Mouse (Mus musculus) stomach, postnatal 0 days (tissue): ENCODE measurements around the gene Rpl35a. TPM values are rescaled to one million over a fixed set of nuclear protein-coding genes. Genes with fewer than 3 reads are reported as not detected.

Source experiments
- ATAC-seq: fragments of 200-750 bp; cut with Nextera tagmentation; 2 replicates; pipeline ENCODE4 v1.8.0; 2017; ENCODE audit not compliant: low FRiP score, low TSS enrichment
- DNase-seq: peaks from one replicate; pipeline ENCODE4 v3.0.0-alpha.2; 2016; ENCODE audit warnings: low spot score
- H3K27ac ChIP-seq: fragments of 300-500 bp; sonication (generic); replicated peaks from 2 replicates; pipeline ENCODE4 v1.5.1; 2014; ENCODE audit warnings: mild to moderate bottlenecking, control low read depth
- H3K27me3 ChIP-seq: fragments of 300-500 bp; sonication (generic); 2 replicates; pipeline ENCODE4 v1.6.1; 2014; ENCODE audit warnings: low read length; ENCODE audit not compliant: control insufficient read depth, insufficient read depth
- H3K36me3 ChIP-seq: fragments of 300-500 bp; sonication (generic); 2 replicates; pipeline ENCODE4 v1.6.1; 2014; ENCODE audit warnings: low read length, mixed read lengths; ENCODE audit not compliant: control insufficient read depth, insufficient read depth
- H3K4me1 ChIP-seq: fragments of 300-500 bp; sonication (generic); replicated peaks from 2 replicates; pipeline ENCODE4 v1.6.1; 2014; ENCODE audit warnings: antibody characterized with exemption; ENCODE audit not compliant: control insufficient read depth, insufficient read depth
- H3K4me2 ChIP-seq: fragments of 300-500 bp; sonication (generic); replicated peaks from 2 replicates; pipeline ENCODE4 v1.6.1; 2014; ENCODE audit warnings: low read depth, mild to moderate bottlenecking, control low read depth, moderate library complexity
- H3K4me3 ChIP-seq: fragments of 300-500 bp; sonication (generic); 2 replicates; pipeline ENCODE4 v1.5.1; 2014; ENCODE audit warnings: low read depth, low read length, control low read depth
- H3K9ac ChIP-seq: fragments of 300-500 bp; sonication (generic); 2 replicates; pipeline ENCODE4 v1.6.1; 2014; ENCODE audit warnings: mild to moderate bottlenecking, low read length, control low read depth, mixed read lengths
- H3K9me3 ChIP-seq: fragments of 300-500 bp; sonication (generic); 2 replicates; pipeline ENCODE4 v1.6.1; 2016; ENCODE audit warnings: low read length; ENCODE audit not compliant: control insufficient read depth
- CTCF ChIP-seq: IDR thresholded peaks from 2 replicates; pipeline ENCODE4 v1.5.1; 2016; ENCODE audit warnings: antibody characterized with exemption, low read depth, mild to moderate bottlenecking, moderate library complexity
- EP300 ChIP-seq: optimal IDR thresholded peaks from 2 replicates; pipeline ENCODE3; 2016; ENCODE audit warnings: antibody characterized with exemption
- WGBS: fragments of 180-500 bp; shearing (Covaris S2); extraction: QIAGEN DNeasy Blood & Tissue Kit; methylation state at CpG from one replicate; pipeline ENCODE4 v1.1.7; 2014; 5-methylcytosine and 5-hydroxymethylcytosine counted together
- polyA plus RNA-seq: library from polyadenylated mRNA; unstranded; fragments of >200 nt; fragmentation: Nextera tagmentation; extraction: Ambion mirVana; gene quantifications from 2 replicates; pipeline ENCODE4 v1.2.1, GENCODE M21; 2015

Gene Rpl35a
- polyA plus RNA-seq, 1 experiment from 2014 or later, result 827 TPM

DNA sequence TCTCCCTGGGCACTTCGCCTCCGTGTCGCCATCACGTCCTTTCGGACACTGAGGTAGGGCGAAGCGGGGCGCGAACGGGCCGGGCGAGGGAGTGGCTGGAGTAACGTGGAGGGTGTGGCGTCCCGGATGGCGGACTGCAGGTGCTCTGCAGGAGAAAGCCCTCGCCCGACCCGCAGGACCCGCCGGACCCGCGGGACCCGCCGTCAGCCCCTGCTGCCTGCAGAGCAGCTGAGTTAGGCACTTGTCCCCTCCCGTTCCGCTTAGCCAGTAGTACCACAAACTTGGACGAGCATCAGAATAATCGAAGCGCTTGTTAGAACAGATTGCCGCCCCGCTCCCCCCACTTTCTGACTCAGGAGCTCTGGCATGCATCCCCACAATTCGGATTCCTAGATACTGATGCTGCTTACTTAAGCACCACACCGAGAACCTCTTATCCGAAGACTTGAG lies 6.5 kb downstream of the Rpl35a start:
- WGBS, result under 1% methylated on average over 32 of the region's 35 CpGs
- peaks cover 8% of the 10 kb centered on the region for H3K4me1 ChIP-seq
- peak overlapping the region; percentile 69 for H3K9ac ChIP-seq
- H3K27me3 ChIP-seq, result no peaks in the 10 kb centered on the region
- H3K4me2 ChIP-seq, result peak overlapping the region; percentile 82
- TF ChIP-seq CTCF, result no peak
- TF ChIP-seq EP300, result no peak
- no peak for DNase-seq
- H3K27ac ChIP-seq, result peak overlapping the region; percentile 75
- H3K36me3 ChIP-seq, result 0 out of 2 replicates have a peak, but pooled peaks cover 10% of the 10 kb centered on the region
- ATAC-seq, result peak; percentile 77
- H3K9me3 ChIP-seq, result no peaks in the 10 kb centered on the region
- peak overlapping the region; percentile 80 for H3K4me3 ChIP-seq

DNA sequence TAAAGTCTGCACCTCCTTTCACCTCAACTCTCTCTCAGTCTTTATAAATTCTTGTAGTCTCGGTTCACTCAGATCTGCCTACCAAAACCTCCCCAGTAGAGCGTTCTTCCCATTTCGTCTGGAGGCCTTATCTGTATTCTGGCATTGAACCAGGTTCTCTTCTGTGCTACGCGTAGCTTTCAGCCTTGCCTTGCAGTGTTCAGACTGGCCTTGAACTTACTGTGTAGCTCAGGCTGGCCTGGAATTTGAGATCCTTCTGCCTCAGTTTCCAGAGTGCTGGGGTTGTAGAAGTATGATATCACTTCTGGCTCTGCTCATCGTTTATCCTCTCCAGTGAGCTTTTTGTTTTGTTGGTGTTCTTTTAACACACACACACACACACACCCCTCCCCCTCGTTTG lies 7.0 kb downstream of the Rpl35a start:
- no peak for ATAC-seq
- peak overlapping the region; percentile 80 for H3K4me3 ChIP-seq
- peak overlapping the region; percentile 75; the same call in 1 of the 2 replicates for H3K27ac ChIP-seq
- H3K27me3 ChIP-seq, result no peaks in the 10 kb centered on the region
- 0 out of 2 replicates have a peak, but pooled peaks cover 5% of the 10 kb centered on the region for H3K4me1 ChIP-seq
- H3K36me3 ChIP-seq, result 0 out of 2 replicates have a peak, but pooled peaks cover 8% of the 10 kb centered on the region
- no peaks in the 10 kb centered on the region for H3K9me3 ChIP-seq
- TF ChIP-seq EP300 (no peak), CTCF (no peak)
- 19% methylated on average over 7 of the region's 7 CpGs for WGBS
- peak overlapping the region; percentile 69; the same call in 1 of the 2 replicates for H3K9ac ChIP-seq
- H3K4me2 ChIP-seq, result peak overlapping the region; percentile 82
- DNase-seq, result no peak

DNA sequence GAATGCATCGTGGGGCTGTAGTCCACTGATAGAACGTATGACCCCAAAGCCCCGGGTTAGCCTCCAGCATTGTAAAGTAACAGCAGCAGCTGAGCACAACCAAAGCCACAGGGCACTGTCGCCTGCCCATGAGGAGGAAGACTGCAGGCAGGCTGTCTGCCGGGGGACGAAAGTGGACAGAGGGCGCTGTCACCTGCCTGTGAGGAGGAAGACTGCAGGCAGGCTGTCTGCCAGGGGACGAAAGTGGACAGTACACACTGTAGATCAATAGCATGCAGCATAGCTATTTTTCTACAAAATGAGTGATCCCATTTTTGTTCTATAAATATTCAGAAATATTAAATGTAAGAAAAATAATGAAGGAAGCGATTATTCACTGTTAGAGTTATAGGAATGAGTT lies 8.4 kb downstream of the Rpl35a start:
- Histone ChIP-seq H3K36me3 (no peaks in the 10 kb centered on the region), H3K4me2 (no peak overlapping the region), H3K9me3 (no peaks in the 10 kb centered on the region), H3K4me1 (0 out of 2 replicates have a peak, but pooled peaks cover 5% of the 10 kb centered on the region), H3K27ac (no peak overlapping the region), H3K4me3 (no peak overlapping the region), H3K27me3 (no peaks in the 10 kb centered on the region), H3K9ac (no peak overlapping the region)
- 80% methylated on average over 9 of the region's 9 CpGs for WGBS
- no peak for TF ChIP-seq EP300
- TF ChIP-seq CTCF, result peak; percentile 29; the same call in 1 of the 2 replicates
- DNase-seq, result no peak
- ATAC-seq, result no peak

DNA sequence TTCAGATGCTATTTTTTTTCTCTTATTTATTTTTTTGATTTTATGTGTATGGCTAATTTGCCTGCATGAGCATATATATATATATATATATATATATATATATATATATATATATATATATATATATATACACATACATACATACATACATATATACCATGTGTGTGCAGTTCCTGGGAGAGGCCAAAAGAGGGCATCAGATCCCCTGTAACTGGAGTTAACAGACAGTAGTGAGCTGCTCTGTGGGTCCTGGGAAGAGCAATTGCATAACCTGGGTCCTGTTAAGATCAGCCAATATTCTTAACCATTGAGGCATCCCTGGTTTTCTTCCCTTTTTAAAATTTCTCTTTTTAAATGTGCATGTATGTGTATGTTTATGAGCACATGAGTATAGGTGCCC lies 14.7 kb downstream of the Rpl35a start:
- no peak overlapping the region for H3K4me2 ChIP-seq
- no peak overlapping the region for H3K4me3 ChIP-seq
- TF ChIP-seq CTCF (peak; percentile 17; the same call in 1 of the 2 replicates), EP300 (no peak)
- no peak overlapping the region for H3K27ac ChIP-seq
- no peak overlapping the region for H3K9ac ChIP-seq
- H3K4me1 ChIP-seq, result no peaks in the 10 kb centered on the region
- ATAC-seq (no peak), DNase-seq (no peak)
- no peaks in the 10 kb centered on the region for H3K36me3 ChIP-seq
- H3K9me3 ChIP-seq, result no peaks in the 10 kb centered on the region
- no peaks in the 10 kb centered on the region for H3K27me3 ChIP-seq

DNA sequence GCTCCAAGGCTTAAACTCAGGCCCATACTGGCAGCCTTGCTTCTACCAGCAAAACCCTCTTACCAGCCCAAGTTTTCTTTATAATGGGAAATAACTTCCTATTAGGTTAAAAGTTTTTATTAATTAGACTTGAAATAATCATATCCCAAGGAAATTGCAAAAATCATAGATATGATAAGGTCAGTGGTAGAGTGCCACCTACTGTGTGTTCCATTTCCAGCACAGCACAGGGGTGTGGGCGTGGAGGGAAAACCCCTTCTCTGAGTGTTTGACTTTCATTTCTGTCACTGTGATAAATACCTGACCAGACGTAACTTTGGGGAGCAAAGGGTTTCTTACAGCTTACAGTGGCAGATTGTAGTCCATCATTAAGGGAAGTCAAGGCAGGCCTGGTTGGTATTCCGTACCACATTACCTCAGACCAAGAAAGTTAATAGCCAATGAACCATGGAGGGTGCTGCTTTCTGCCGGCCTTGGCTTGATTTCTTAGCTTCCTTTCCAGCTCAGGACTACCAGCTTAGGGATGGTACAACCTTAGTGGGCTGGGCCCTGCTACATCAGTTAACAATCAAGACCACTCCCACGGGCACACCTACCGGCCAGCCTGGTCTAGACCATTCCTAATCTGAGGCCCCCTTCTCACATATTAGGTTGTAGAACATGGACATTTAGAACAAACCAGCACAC lies 16.8 kb downstream of the Rpl35a start:
- no peak for ATAC-seq
- Histone ChIP-seq H3K9me3 (no peaks in the 10 kb centered on the region), H3K27ac (no peak overlapping the region), H3K4me3 (no peak overlapping the region), H3K4me1 (no peaks in the 10 kb centered on the region), H3K4me2 (no peak overlapping the region), H3K27me3 (no peaks in the 10 kb centered on the region), H3K9ac (no peak overlapping the region), H3K36me3 (no peaks in the 10 kb centered on the region)
- 79% methylated on average over 6 of the region's 6 CpGs for WGBS
- DNase-seq, result no peak
- TF ChIP-seq CTCF (no peak; the same call in 1 of the 2 replicates), EP300 (no peak)

DNA sequence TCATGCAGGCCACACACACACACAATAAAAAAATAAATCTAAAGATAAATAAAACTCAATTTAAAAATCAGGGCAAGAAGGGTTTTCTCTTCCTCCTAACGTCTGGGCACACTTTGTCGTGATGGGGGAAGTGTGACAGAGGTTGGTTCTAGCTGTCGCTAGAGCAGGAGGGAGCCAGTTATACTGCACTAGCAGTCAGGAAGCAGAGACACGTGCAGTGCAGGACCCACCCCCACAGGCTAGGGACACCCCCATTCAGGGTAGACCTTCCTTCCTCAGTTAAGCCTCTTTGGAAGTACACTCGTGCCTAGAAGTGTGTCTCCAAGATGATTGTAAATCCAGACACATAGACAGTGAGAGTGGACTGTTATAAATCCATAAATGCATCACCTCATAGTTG lies 18.7 kb downstream of the Rpl35a start:
- H3K27me3 ChIP-seq, result no peaks in the 10 kb centered on the region
- no peak overlapping the region for H3K27ac ChIP-seq
- ATAC-seq (no peak), DNase-seq (no peak)
- no peaks in the 10 kb centered on the region for H3K36me3 ChIP-seq
- no peaks in the 10 kb centered on the region for H3K4me1 ChIP-seq
- no peak overlapping the region for H3K4me3 ChIP-seq
- H3K4me2 ChIP-seq, result no peak overlapping the region
- no peak overlapping the region for H3K9ac ChIP-seq
- H3K9me3 ChIP-seq, result no peaks in the 10 kb centered on the region
- 77% methylated on average over 5 of the region's 5 CpGs for WGBS
- TF ChIP-seq CTCF (no peak), EP300 (no peak)
